Mouse (Mus musculus) MEL (cell line): ENCODE measurements at regions not wholly inside any gene's neighbourhood (a gene's known extent, or its start where the extent isn't known, plus 50 kb on each side); places are given as distances from the start of the nearest gene placed in this dataset.

ENCODE experiments used
- DNase-seq: peaks from one replicate; pipeline ENCODE4 v3.0.0; 2011; ENCODE audit warnings: low read depth, low spot score
- H3K27ac ChIP-seq: 2 replicates; pipeline ENCODE4 v1.5.1; 2012; ENCODE audit warnings: low read depth, mild to moderate bottlenecking, control low read depth, low read length, moderate library complexity; ENCODE audit not compliant: control insufficient read depth
- H3K27me3 ChIP-seq, 2 experiments: fragments of 150-350 bp in 1 of 2; sonication (generic) in 1 of 2; 2 replicates each; pipeline ENCODE4 v1.6.1; 2012; ENCODE audit warnings: low read length in 2 of 2, mild to moderate bottlenecking in 2 of 2, improper control_type of control experiment in 1 of 2, moderate library complexity in 1 of 2; ENCODE audit not compliant: insufficient read depth in 2 of 2, control insufficient read depth in 1 of 2
- H3K36me3 ChIP-seq, 2 experiments: 2 replicates each; pipeline ENCODE4 v1.6.1; 2012 to 2014; ENCODE audit warnings: low read length in 2 of 2, improper control_type of control experiment in 1 of 2, inconsistent platforms in 1 of 2, mild to moderate bottlenecking in 1 of 2; ENCODE audit not compliant: insufficient read depth in 2 of 2, control insufficient read depth in 1 of 2
- H3K4me1 ChIP-seq, 2 experiments: fragments of 150-350 bp in 1 of 2; sonication (generic) in 1 of 2; 2 replicates each; pipeline ENCODE4 v1.6.1; 2012; ENCODE audit warnings: low read length in 2 of 2, improper control_type of control experiment in 1 of 2, mild to moderate bottlenecking in 1 of 2; ENCODE audit not compliant: insufficient read depth in 2 of 2, control insufficient read depth in 1 of 2
- H3K4me3 ChIP-seq, 2 experiments: fragments of 150-350 bp in 1 of 2; sonication (generic) in 1 of 2; 2 replicates each; pipeline ENCODE4 v1.5.1; 2012; ENCODE audit warnings: low read depth in 2 of 2, low read length in 2 of 2, mild to moderate bottlenecking in 2 of 2, moderate library complexity in 2 of 2, control low read depth in 1 of 2, improper control_type of control experiment in 1 of 2; ENCODE audit not compliant: control insufficient read depth in 1 of 2, insufficient read depth in 1 of 2
- H3K79me2 ChIP-seq: 2 replicates; pipeline ENCODE4 v1.6.1; 2012; ENCODE audit warnings: mild to moderate bottlenecking, low read length, moderate library complexity; ENCODE audit not compliant: control insufficient read depth, poor library complexity, insufficient read depth
- H3K9ac ChIP-seq: 2 replicates; pipeline ENCODE4 v1.6.1; 2012; ENCODE audit warnings: low read depth, mild to moderate bottlenecking, control low read depth, low read length, moderate library complexity; ENCODE audit not compliant: control insufficient read depth, poor library complexity, severe bottlenecking
- H3K9me3 ChIP-seq: fragments of 150-350 bp; sonication (generic); replicated peaks from 2 replicates; pipeline ENCODE4 v1.6.1; 2012; ENCODE audit warnings: mild to moderate bottlenecking, low read length, improper control_type of control experiment, moderate library complexity; ENCODE audit not compliant: insufficient read depth
- BHLHE40 ChIP-seq: IDR thresholded peaks from 2 replicates; pipeline ENCODE4 v1.6.1; 2012; ENCODE audit warnings: low read depth, mild to moderate bottlenecking, inconsistent platforms, low read length, improper control_type of control experiment, borderline replicate concordance
- CHD1 ChIP-seq: IDR thresholded peaks from 2 replicates; pipeline ENCODE4 v1.6.1; 2012; ENCODE audit warnings: low read depth, mild to moderate bottlenecking, inconsistent platforms, low read length, improper control_type of control experiment
- CHD2 ChIP-seq: IDR thresholded peaks from 2 replicates; pipeline ENCODE4 v1.6.1; 2011; ENCODE audit warnings: low read length, improper control_type of control experiment
- CTCF ChIP-seq, 3 experiments: IDR thresholded peaks in 2 of 3; conservative IDR thresholded peaks in 1 of 3; 2 replicates each; pipeline ENCODE4 v1.5.1; 2011 to 2012; ENCODE audit warnings: low read length in 3 of 3, low read depth in 2 of 3, mild to moderate bottlenecking in 2 of 3, improper control_type of control experiment in 1 of 3, inconsistent platforms in 1 of 3, mixed read lengths in 1 of 3, moderate library complexity in 1 of 3; ENCODE audit not compliant: control insufficient read depth in 1 of 3, insufficient read depth in 1 of 3, poor library complexity in 1 of 3, severe bottlenecking in 1 of 3
- E2F4 ChIP-seq: IDR thresholded peaks from 2 replicates; pipeline ENCODE4 v1.6.1; 2011; ENCODE audit warnings: low read depth, low read length, improper control_type of control experiment, borderline replicate concordance
- ELF1 ChIP-seq: IDR thresholded peaks from 2 replicates; pipeline ENCODE4 v1.6.1; 2014; ENCODE audit warnings: low read depth, mild to moderate bottlenecking, inconsistent platforms, low read length, improper control_type of control experiment, moderate library complexity
- EP300 ChIP-seq, 2 experiments: IDR thresholded peaks; 2 replicates each; pipeline ENCODE4 v1.6.1; 2011; ENCODE audit warnings: improper control_type of control experiment in 2 of 2, low read length in 2 of 2, low read depth in 1 of 2, mild to moderate bottlenecking in 1 of 2
- ETS1 ChIP-seq: IDR thresholded peaks from 2 replicates; pipeline ENCODE4 v1.6.1; 2012; ENCODE audit warnings: low read depth, mild to moderate bottlenecking, inconsistent platforms, low read length, improper control_type of control experiment, moderate library complexity
- GATA1 ChIP-seq: IDR thresholded peaks from 2 replicates; pipeline ENCODE4 v1.6.1; 2011; ENCODE audit warnings: low read depth, low read length, improper control_type of control experiment
- HCFC1 ChIP-seq: IDR thresholded peaks from 2 replicates; pipeline ENCODE4 v1.6.1; 2012; ENCODE audit warnings: low read depth, mild to moderate bottlenecking, inconsistent platforms, low read length, improper control_type of control experiment, moderate library complexity
- JUND ChIP-seq: IDR thresholded peaks from 2 replicates; pipeline ENCODE4 v1.6.1; 2011; ENCODE audit warnings: low read depth, mild to moderate bottlenecking, improper control_type of control experiment, low read length
- MAFK ChIP-seq: IDR thresholded peaks from 2 replicates; pipeline ENCODE4 v1.6.1; 2011; ENCODE audit warnings: low read depth, mild to moderate bottlenecking, low read length, improper control_type of control experiment, borderline replicate concordance
- MAX ChIP-seq: IDR thresholded peaks from 2 replicates; pipeline ENCODE4 v1.6.1; 2011; ENCODE audit warnings: low read length, improper control_type of control experiment
- MAZ ChIP-seq: IDR thresholded peaks from 2 replicates; pipeline ENCODE4 v1.6.1; 2012; ENCODE audit warnings: low read depth, mild to moderate bottlenecking, inconsistent platforms, low read length, improper control_type of control experiment
- MEF2A ChIP-seq: IDR thresholded peaks from 2 replicates; pipeline ENCODE4 v1.6.1; 2014; ENCODE audit warnings: low read depth, mild to moderate bottlenecking, inconsistent platforms, low read length, improper control_type of control experiment; ENCODE audit not compliant: poor library complexity, insufficient replicate concordance, severe bottlenecking; ENCODE audit errors: extremely low read depth
- MXI1 ChIP-seq: IDR thresholded peaks from 2 replicates; pipeline ENCODE4 v1.6.1; 2011; ENCODE audit warnings: mild to moderate bottlenecking, low read depth, low read length, improper control_type of control experiment
- MYC ChIP-seq: IDR thresholded peaks from 2 replicates; pipeline ENCODE4 v1.6.1; 2011; ENCODE audit warnings: low read depth, mild to moderate bottlenecking, low read length, improper control_type of control experiment, moderate library complexity
- NELFE ChIP-seq: IDR thresholded peaks from 2 replicates; pipeline ENCODE4 v1.6.1; 2011; ENCODE audit warnings: low read depth, low read length, improper control_type of control experiment
- NRF1 ChIP-seq: IDR thresholded peaks from 2 replicates; pipeline ENCODE4 v1.6.1; 2014; ENCODE audit warnings: low read depth, mild to moderate bottlenecking, inconsistent platforms, low read length, improper control_type of control experiment, moderate library complexity; ENCODE audit not compliant: poor library complexity, insufficient read depth, severe bottlenecking
- POLR2A ChIP-seq, 2 experiments: IDR thresholded peaks; 2 replicates each; pipeline ENCODE4 v1.6.1; 2011 to 2012; ENCODE audit warnings: low read length in 2 of 2, mild to moderate bottlenecking in 2 of 2, control low read depth in 1 of 2, improper control_type of control experiment in 1 of 2, low read depth in 1 of 2, moderate library complexity in 1 of 2; ENCODE audit not compliant: control insufficient read depth in 1 of 2, insufficient read depth in 1 of 2, poor library complexity in 1 of 2
- POLR2AphosphoS2 ChIP-seq: IDR thresholded peaks from 2 replicates; pipeline ENCODE4 v1.6.1; 2011; ENCODE audit warnings: low read length, improper control_type of control experiment
- POLR2AphosphoS5 ChIP-seq: IDR thresholded peaks from 2 replicates; pipeline ENCODE4 v1.6.1; 2012; ENCODE audit warnings: low read depth, borderline replicate concordance, mild to moderate bottlenecking, inconsistent platforms, low read length, moderate library complexity, mixed read lengths
- RAD21 ChIP-seq: IDR thresholded peaks from 2 replicates; pipeline ENCODE4 v1.6.1; 2011; ENCODE audit warnings: mild to moderate bottlenecking, low read depth, low read length, improper control_type of control experiment
- RCOR1 ChIP-seq: IDR thresholded peaks from 2 replicates; pipeline ENCODE4 v1.6.1; 2012; ENCODE audit warnings: low read depth, mild to moderate bottlenecking, inconsistent platforms, low read length, improper control_type of control experiment
- SIN3A ChIP-seq: IDR thresholded peaks from 2 replicates; pipeline ENCODE4 v1.6.1; 2012; ENCODE audit warnings: low read length, improper control_type of control experiment, inconsistent platforms
- SMC3 ChIP-seq: IDR thresholded peaks from 2 replicates; pipeline ENCODE4 v1.6.1; 2011; ENCODE audit warnings: low read depth, low read length, improper control_type of control experiment
- TAL1 ChIP-seq: IDR thresholded peaks from 2 replicates; pipeline ENCODE4 v1.6.1; 2012; ENCODE audit warnings: mild to moderate bottlenecking, inconsistent platforms, low read length, moderate library complexity, mixed read lengths
- TBP ChIP-seq: IDR thresholded peaks from 2 replicates; pipeline ENCODE4 v1.8.0; 2011; ENCODE audit warnings: low read depth, low read length, improper control_type of control experiment
- UBTF ChIP-seq: IDR thresholded peaks from 2 replicates; pipeline ENCODE4 v1.6.1; 2012; ENCODE audit warnings: low read depth, mild to moderate bottlenecking, inconsistent platforms, low read length, improper control_type of control experiment, moderate library complexity, borderline replicate concordance; ENCODE audit not compliant: insufficient read depth
- USF1 ChIP-seq: IDR thresholded peaks from 2 replicates; pipeline ENCODE4 v1.6.1; 2014; ENCODE audit warnings: low read depth, mild to moderate bottlenecking, inconsistent platforms, low read length, improper control_type of control experiment, moderate library complexity
- ZC3H11A ChIP-seq: IDR thresholded peaks from 2 replicates; pipeline ENCODE4 v1.6.1; 2012; ENCODE audit warnings: low read depth, mild to moderate bottlenecking, inconsistent platforms, low read length, improper control_type of control experiment
- ZMIZ1 ChIP-seq: IDR thresholded peaks from 2 replicates; pipeline ENCODE4 v1.6.1; 2012; ENCODE audit warnings: low read depth, mild to moderate bottlenecking, inconsistent platforms, low read length, improper control_type of control experiment, moderate library complexity
- ZNF384 ChIP-seq: IDR thresholded peaks from 2 replicates; pipeline ENCODE4 v1.6.1; 2012; ENCODE audit warnings: low read depth, mild to moderate bottlenecking, inconsistent platforms, low read length, improper control_type of control experiment

GRCm38 (mm10) chr2:128365004-128365403, 226.0 kb upstream of the Spdye4c start:
- Histone ChIP-seq H3K4me1 (peaks cover 5 to 26% of the 10 kb centered on the region in 2 experiments), H3K79me2 (no peaks in the 10 kb centered on the region), H3K36me3 (peaks cover 0 to 19% of the 10 kb centered on the region in 2 experiments; a peak in 2 of 4 replicates), H3K27me3 (no peaks in the 10 kb centered on the region), H3K9me3 (no peaks in the 10 kb centered on the region), H3K9ac (no peak overlapping the region), H3K27ac (no peak overlapping the region), H3K4me3 (no peak overlapping the region)
- DNase-seq = peak; percentile 30
- TF ChIP-seq GATA1 (0 out of 2 replicates have a peak, but pooled peaks have one; percentile 24), E2F4 (no peak)

GRCm38 (mm10) chr2:128365775-128366174, 225.2 kb upstream of the Spdye4c start:
- Histone ChIP-seq H3K9ac (no peak overlapping the region), H3K36me3 (peaks cover 0 to 19% of the 10 kb centered on the region in 2 experiments; a peak in 2 of 4 replicates), H3K9me3 (no peaks in the 10 kb centered on the region), H3K4me1 (peaks cover 5 to 26% of the 10 kb centered on the region in 2 experiments), H3K4me3 (no peak overlapping the region), H3K27me3 (no peaks in the 10 kb centered on the region), H3K79me2 (no peaks in the 10 kb centered on the region), H3K27ac (peak overlapping the region; percentile 21; the same call in 1 of the 2 replicates)
- DNase-seq = peak; percentile 56
- TF ChIP-seq NRF1 = 0 out of 2 replicates have a peak, but pooled peaks have one; percentile 11
- TF ChIP-seq POLR2A (IDR thresholded peaks at IDR 0.05; ENCODE audit: control insufficient read depth in 1 of 2, insufficient read depth in 1 of 2, low read depth in 1 of 2, low read length in 2 of 2, poor library complexity in 1 of 2) = no peak
- no peak for TF ChIP-seq RAD21
- TF ChIP-seq RCOR1 = peak; percentile 46
- TF ChIP-seq MAX = no peak
- TF ChIP-seq MYC = no peak
- TF ChIP-seq USF1 = no peak
- no peak for TF ChIP-seq TBP
- TF ChIP-seq CHD2 = no peak
- no peak for TF ChIP-seq MAFK
- no peak for TF ChIP-seq HCFC1
- TF ChIP-seq ELF1 = no peak
- TF ChIP-seq POLR2AphosphoS5 = no peak
- TF ChIP-seq JUND = no peak
- no peak for TF ChIP-seq MXI1
- no peak for TF ChIP-seq MAZ
- no peak for TF ChIP-seq POLR2AphosphoS2
- TF ChIP-seq UBTF = no peak
- TF ChIP-seq SIN3A = no peak
- no peak for TF ChIP-seq CTCF (IDR thresholded peaks at IDR 0.05 in 2 of 3, conservative IDR thresholded peaks at IDR 0.05 in 1 of 3; ENCODE audit: control insufficient read depth in 1 of 3, insufficient read depth in 1 of 3, low read depth in 2 of 3, low read length in 3 of 3, poor library complexity in 1 of 3, severe bottlenecking in 1 of 3)
- TF ChIP-seq BHLHE40 = no peak; the same call in 1 of the 2 replicates
- peak; percentile 75 for TF ChIP-seq TAL1
- TF ChIP-seq E2F4 = no peak
- no peak for TF ChIP-seq NELFE
- peak; percentile 49 to 73 for TF ChIP-seq EP300 (IDR thresholded peaks at IDR 0.05; ENCODE audit: low read depth in 1 of 2, low read length in 2 of 2)
- TF ChIP-seq MEF2A = no peak
- TF ChIP-seq ZNF384 = no peak
- TF ChIP-seq ETS1 = peak; percentile 56; the same call in 1 of the 2 replicates
- TF ChIP-seq ZC3H11A = no peak
- TF ChIP-seq ZMIZ1 = no peak
- TF ChIP-seq SMC3 = no peak
- TF ChIP-seq CHD1 = no peak
